Mouse (Mus musculus) stomach, embryonic 14.5 days (tissue): ENCODE data around the gene Lrrc8d. TPM values are rescaled to one million over a fixed set of nuclear protein-coding genes. Genes with fewer than 3 reads are reported as not detected.

Experiments used
- ATAC-seq: fragments of 200-750 bp; cut with Nextera tagmentation; 2 replicates; pipeline ENCODE4 v1.8.0; 2017; ENCODE audit warnings: low read depth, moderate TSS enrichment; ENCODE audit not compliant: insufficient number of reproducible peaks, insufficient read depth, low FRiP score
- H3K27ac ChIP-seq: fragments of 300-500 bp; sonication (generic); 2 replicates; pipeline ENCODE4 v1.5.1; 2014; ENCODE audit warnings: mild to moderate bottlenecking, low read length, moderate library complexity, mixed read lengths
- H3K27me3 ChIP-seq: fragments of 300-500 bp; sonication (generic); 2 replicates; pipeline ENCODE4 v1.6.1; 2014; ENCODE audit warnings: low read length, control low read depth, mixed read lengths; ENCODE audit not compliant: control insufficient read depth, insufficient read depth
- H3K36me3 ChIP-seq: fragments of 300-500 bp; sonication (generic); 2 replicates; pipeline ENCODE4 v1.6.1; 2014; ENCODE audit warnings: mild to moderate bottlenecking, control low read depth, low read length, moderate library complexity, mixed read lengths; ENCODE audit not compliant: control insufficient read depth, insufficient read depth
- H3K4me1 ChIP-seq: fragments of 300-500 bp; sonication (generic); 2 replicates; pipeline ENCODE4 v1.6.1; 2014; ENCODE audit warnings: low read length, control low read depth, mixed read lengths; ENCODE audit not compliant: control insufficient read depth, insufficient read depth
- H3K4me2 ChIP-seq: fragments of 300-500 bp; sonication (generic); replicated peaks from 2 replicates; pipeline ENCODE4 v1.6.1; 2014; ENCODE audit warnings: low read depth, low read length, control low read depth
- H3K4me3 ChIP-seq: fragments of 300-500 bp; sonication (generic); 2 replicates; pipeline ENCODE4 v1.5.1; 2014; ENCODE audit warnings: low read depth, low read length, control low read depth
- H3K9ac ChIP-seq: fragments of 300-500 bp; sonication (generic); replicated peaks from 2 replicates; pipeline ENCODE4 v1.6.1; 2014; ENCODE audit warnings: low read depth, mild to moderate bottlenecking, control low read depth, low read length, moderate library complexity, mixed read lengths
- H3K9me3 ChIP-seq: fragments of 300-500 bp; sonication (generic); 2 replicates; pipeline ENCODE4 v1.6.1; 2016; ENCODE audit warnings: low read depth, low read length, control low read depth; ENCODE audit not compliant: control insufficient read depth
- WGBS: fragments of 180-500 bp; shearing (Covaris S2); extraction: QIAGEN DNeasy Blood & Tissue Kit; methylation state at CpG from one replicate; pipeline ENCODE4 v1.1.7; 2014; 5-methylcytosine and 5-hydroxymethylcytosine counted together
- polyA plus RNA-seq: library from polyadenylated mRNA; unstranded; fragments of >200 nt; fragmentation: Nextera tagmentation; extraction: Ambion mirVana; gene quantifications from 2 replicates; pipeline ENCODE4 v1.2.1, GENCODE M21; 2014

Lrrc8d gene
- polyA plus RNA-seq: 17.6 and 20.7 TPM in 2 replicates

- Histone ChIP-seq H3K9me3 (no peaks in the 10 kb centered on the region), H3K4me2 (peak within 1 kb of the TSS; percentile 90), H3K9ac (peak within 1 kb of the TSS; percentile 87), H3K27ac (peak within 1 kb of the TSS; percentile 91), H3K27me3 (no peaks in the 10 kb centered on the region), H3K4me3 (peak within 1 kb of the TSS; percentile 87), H3K4me1 (peaks cover 22% of the 10 kb centered on the region; the same call in 1 of the 2 replicates), H3K36me3 (no peaks in the 10 kb centered on the region)
- WGBS: 1% methylated on average over 60 of the region's 60 CpGs
- ATAC-seq: peak; percentile 89
These were observed at the start of gene Lrrc8d for GRCm38 (mm10) chr5:105699141-105700069. TSS of gene Lrrc8d (plus strand) at chr5:105699969.

GRCm38 (mm10) chr5:105650728-105651479, 48.9 kb upstream of the Lrrc8d start:
- no peak for ATAC-seq
- Histone ChIP-seq H3K4me2 (no peak overlapping the region), H3K27ac (no peak overlapping the region), H3K4me1 (no peaks in the 10 kb centered on the region), H3K4me3 (no peak overlapping the region), H3K9ac (no peak overlapping the region), H3K9me3 (no peaks in the 10 kb centered on the region), H3K27me3 (no peaks in the 10 kb centered on the region), H3K36me3 (no peaks in the 10 kb centered on the region)
- WGBS: 81% methylated on average over 8 of the region's 8 CpGs

DNA sequence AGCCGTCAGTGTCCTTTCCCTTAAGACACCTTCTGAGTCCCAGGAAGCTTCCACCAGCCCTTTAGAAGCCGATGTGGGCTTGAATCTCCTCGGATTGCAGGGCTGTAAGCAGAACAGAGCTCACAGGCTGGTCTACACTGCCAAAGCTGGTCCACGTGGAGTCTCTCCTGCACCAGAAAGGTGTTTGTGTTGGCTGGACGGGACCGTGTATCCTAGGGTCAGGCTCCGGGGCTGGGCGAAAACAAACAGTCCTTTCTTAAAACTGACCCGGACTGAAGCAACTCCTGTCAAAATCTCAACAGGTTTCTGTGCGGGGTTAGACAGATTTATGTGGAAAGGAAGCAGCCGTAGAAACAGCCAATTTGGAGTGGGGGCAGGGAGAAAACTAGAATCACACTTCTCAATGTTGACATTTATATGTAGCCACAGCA, 48.2 kb upstream of the Lrrc8d start:
- H3K27me3 ChIP-seq: no peaks in the 10 kb centered on the region
- H3K4me3 ChIP-seq: no peak overlapping the region
- WGBS: 36% methylated on average over 11 of the region's 11 CpGs
- H3K9me3 ChIP-seq: no peaks in the 10 kb centered on the region
- no peak overlapping the region for H3K27ac ChIP-seq
- H3K4me2 ChIP-seq: no peak overlapping the region
- no peak overlapping the region for H3K9ac ChIP-seq
- no peaks in the 10 kb centered on the region for H3K4me1 ChIP-seq
- H3K36me3 ChIP-seq: no peaks in the 10 kb centered on the region
- ATAC-seq: no peak

DNA sequence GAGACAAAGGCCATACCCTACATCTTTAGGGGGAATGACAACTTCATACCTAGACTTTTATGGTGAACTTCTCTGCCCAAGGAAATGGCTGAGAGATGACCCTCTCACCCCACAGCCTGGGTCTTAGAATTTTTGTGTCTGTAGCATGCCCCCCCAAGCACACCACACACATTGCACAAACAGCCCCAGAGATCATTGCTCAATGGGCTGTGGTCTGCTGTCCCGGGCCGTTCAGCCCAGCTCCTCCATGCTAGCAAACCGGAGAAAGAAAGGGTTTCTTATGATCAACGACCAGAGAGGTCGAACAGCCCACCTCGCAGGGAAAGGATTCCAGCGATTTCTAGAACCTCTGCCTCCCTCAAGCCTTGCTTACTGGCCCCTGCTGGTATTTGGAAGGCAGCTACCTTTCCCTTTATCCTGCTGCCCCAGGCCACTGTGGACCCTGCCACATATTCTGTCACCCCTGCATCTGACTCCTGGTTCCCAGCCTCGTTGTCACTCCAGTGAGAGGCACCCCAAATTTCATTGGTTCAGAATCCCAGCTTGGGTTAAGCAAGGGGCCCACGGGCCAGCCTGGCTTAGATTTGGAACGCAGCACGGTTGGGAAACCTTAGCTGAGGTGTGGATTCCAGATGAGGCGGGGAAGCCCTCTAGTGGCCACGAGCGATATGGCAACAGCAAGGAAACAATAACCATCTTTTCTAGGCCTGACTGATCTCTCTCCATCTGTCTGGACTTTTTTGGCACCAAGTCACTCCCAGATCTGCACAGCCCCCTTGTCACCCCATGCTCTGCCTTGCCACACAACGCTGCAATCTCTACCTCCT, 45.3 kb upstream of the Lrrc8d start:
- H3K36me3 ChIP-seq: no peaks in the 10 kb centered on the region
- peak; percentile 71; the same call in 1 of the 2 replicates for ATAC-seq
- no peak overlapping the region for H3K4me3 ChIP-seq
- no peaks in the 10 kb centered on the region for H3K27me3 ChIP-seq
- no peaks in the 10 kb centered on the region for H3K4me1 ChIP-seq
- H3K9ac ChIP-seq: no peak overlapping the region
- H3K9me3 ChIP-seq: no peaks in the 10 kb centered on the region
- no peak overlapping the region for H3K27ac ChIP-seq
- H3K4me2 ChIP-seq: 0 out of 2 replicates have a peak overlapping the region, but pooled peaks have one; percentile 7
- WGBS: 19% methylated on average over 15 of the region's 15 CpGs

DNA sequence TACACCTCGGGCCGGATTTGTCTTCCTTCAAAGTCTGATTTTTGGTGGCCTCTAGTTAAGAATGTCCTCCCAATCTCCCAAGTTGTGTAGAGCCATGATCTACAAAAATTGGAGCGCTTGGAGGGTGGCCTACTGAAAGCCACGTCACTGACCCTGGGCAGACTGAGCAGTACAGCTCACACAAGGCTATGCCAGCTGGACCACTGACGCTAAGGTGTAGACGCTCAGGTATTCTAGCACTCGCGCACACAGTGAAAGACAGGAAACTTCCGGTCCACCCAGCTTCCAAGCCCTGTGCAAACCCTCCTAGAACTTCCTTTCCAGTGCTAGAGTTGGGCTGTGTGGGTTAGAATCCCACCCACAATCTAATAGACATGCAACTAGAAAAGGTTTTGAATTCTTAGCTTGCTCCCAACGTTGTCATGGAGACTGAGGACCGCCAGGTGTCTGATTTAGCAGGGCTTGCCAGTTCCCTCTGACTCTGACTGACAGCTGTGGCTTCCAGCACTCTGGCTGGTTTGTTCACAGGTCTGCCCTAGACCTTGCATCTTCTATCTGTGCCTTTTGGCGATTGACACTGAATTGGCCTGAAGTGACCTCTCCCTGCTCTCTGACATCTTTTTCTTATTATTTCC, 44.6 kb upstream of the Lrrc8d start:
- no peak overlapping the region for H3K9ac ChIP-seq
- ATAC-seq: no peak; the same call in 1 of the 2 replicates

GRCm38 (mm10) chr5:105661894-105662293, 37.9 kb upstream of the Lrrc8d start:
- 91% methylated on average over 5 of the region's 5 CpGs for WGBS
- no peak overlapping the region for H3K27ac ChIP-seq
- no peak overlapping the region for H3K9ac ChIP-seq
- H3K4me2 ChIP-seq: no peak overlapping the region
- ATAC-seq: no peak
- no peaks in the 10 kb centered on the region for H3K27me3 ChIP-seq
- no peak overlapping the region for H3K4me3 ChIP-seq
- H3K9me3 ChIP-seq: no peaks in the 10 kb centered on the region
- H3K36me3 ChIP-seq: no peaks in the 10 kb centered on the region
- H3K4me1 ChIP-seq: no peaks in the 10 kb centered on the region

More for the DNA sequence above, 44.6 kb upstream of the Lrrc8d start:
- Histone ChIP-seq H3K4me2 (no peak overlapping the region), H3K36me3 (no peaks in the 10 kb centered on the region), H3K27ac (no peak overlapping the region), H3K9me3 (no peaks in the 10 kb centered on the region), H3K4me1 (no peaks in the 10 kb centered on the region), H3K27me3 (no peaks in the 10 kb centered on the region), H3K4me3 (no peak overlapping the region)
- WGBS: 71% methylated on average over 12 of the region's 12 CpGs

DNA sequence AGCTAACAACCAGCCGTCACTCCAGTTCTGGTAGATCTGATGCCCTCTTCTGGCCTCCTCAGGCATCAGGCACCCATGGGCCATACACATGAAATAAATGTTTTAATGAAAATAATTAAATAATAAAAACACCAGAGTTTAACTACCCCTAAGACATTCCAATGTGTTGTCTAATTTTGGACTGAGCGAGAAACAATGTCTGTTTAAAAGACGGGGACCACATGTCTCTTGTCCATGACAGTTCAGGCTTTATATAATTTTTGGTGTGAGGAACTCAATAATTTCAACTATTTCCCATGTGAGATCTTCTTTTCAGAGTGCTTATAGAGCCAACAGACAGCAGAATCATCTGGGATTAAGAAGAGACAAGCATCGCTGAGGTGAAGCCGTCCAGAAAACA, 32.8 kb upstream of the Lrrc8d start:
- Histone ChIP-seq H3K9me3 (no peaks in the 10 kb centered on the region), H3K4me3 (no peak overlapping the region), H3K4me2 (no peak overlapping the region), H3K27ac (no peak overlapping the region), H3K9ac (no peak overlapping the region), H3K4me1 (no peaks in the 10 kb centered on the region), H3K27me3 (no peaks in the 10 kb centered on the region), H3K36me3 (no peaks in the 10 kb centered on the region)
- no peak for ATAC-seq
- WGBS: 82% methylated on average over 5 of the region's 5 CpGs
